Mouse (Mus musculus): ENCODE measurements around the gene Sp140. TPM values are rescaled to one million over a fixed set of nuclear protein-coding genes. Genes with fewer than 3 reads are reported as not detected.
"Not testable (repeated sequence)": the region's sequence is repeated elsewhere in the genome, so short reads cannot be mapped to it uniquely, and the experiment has no call there.

Gene Sp140
- polyA plus RNA-seq, 1 experiment, result not detected

GRCm38 (mm10) chr1:85608361-85608760, 8.2 kb downstream of the Sp140 start:
- not testable (repeated sequence) for H3K4me1 ChIP-seq (ENCODE audit: control insufficient read depth); H3K27me3 ChIP-seq (ENCODE audit: control insufficient read depth); H3K4me3 ChIP-seq (replicated peaks)

DNA sequence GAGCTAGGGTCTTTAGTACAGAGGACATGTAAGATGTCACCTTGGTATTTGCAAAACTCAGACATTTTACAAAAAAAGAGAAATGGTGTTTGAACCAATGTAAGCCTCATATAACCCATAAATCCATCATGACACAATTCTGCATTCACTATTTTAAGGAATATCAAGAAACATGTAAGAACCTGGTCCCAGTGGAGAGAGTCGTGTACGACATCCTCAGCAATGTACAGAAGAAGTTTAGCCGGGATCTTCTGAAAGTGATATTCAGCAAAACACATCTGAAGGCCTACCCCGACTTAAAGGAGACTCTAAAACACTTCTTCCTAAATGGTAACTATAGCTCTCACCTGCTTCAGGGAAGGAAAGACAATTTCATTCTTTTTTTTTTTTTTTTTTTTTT, 10.4 kb downstream of the Sp140 start:
- H3K4me3 ChIP-seq (replicated peaks); H3K27me3 ChIP-seq (ENCODE audit: control insufficient read depth); H3K4me1 ChIP-seq (ENCODE audit: control insufficient read depth); H3K9me3 ChIP-seq (ENCODE audit: control insufficient read depth, low read length); H3K36me3 ChIP-seq (ENCODE audit: control insufficient read depth): not testable (repeated sequence)

More at GRCm38 (mm10) chr1:85608361-85608760, 8.2 kb downstream of the Sp140 start:
- H3K9me3 ChIP-seq (ENCODE audit: control insufficient read depth, low read length); H3K36me3 ChIP-seq (ENCODE audit: control insufficient read depth): not testable (repeated sequence)

- not testable (repeated sequence) for H3K4me1 ChIP-seq (ENCODE audit: control insufficient read depth); H3K27me3 ChIP-seq (ENCODE audit: control insufficient read depth); H3K4me3 ChIP-seq (replicated peaks); H3K9me3 ChIP-seq (ENCODE audit: control insufficient read depth, low read length); H3K36me3 ChIP-seq (ENCODE audit: control insufficient read depth)
Observed at GRCm38 (mm10) chr1:85615096-85615495, 14.9 kb downstream of the Sp140 start.

- H3K9me3 ChIP-seq (ENCODE audit: control insufficient read depth, low read length); H3K36me3 ChIP-seq (ENCODE audit: control insufficient read depth); H3K4me3 ChIP-seq (replicated peaks); H3K4me1 ChIP-seq (ENCODE audit: control insufficient read depth); H3K27me3 ChIP-seq (ENCODE audit: control insufficient read depth): not testable (repeated sequence)
Observed at GRCm38 (mm10) chr1:85615819-85616218, 15.6 kb downstream of the Sp140 start.

GRCm38 (mm10) chr1:85617161-85617560, 17.0 kb downstream of the Sp140 start:
- H3K27me3 ChIP-seq (ENCODE audit: control insufficient read depth); H3K36me3 ChIP-seq (ENCODE audit: control insufficient read depth); H3K9me3 ChIP-seq (ENCODE audit: control insufficient read depth, low read length); H3K4me3 ChIP-seq (replicated peaks); H3K4me1 ChIP-seq (ENCODE audit: control insufficient read depth): not testable (repeated sequence)

DNA sequence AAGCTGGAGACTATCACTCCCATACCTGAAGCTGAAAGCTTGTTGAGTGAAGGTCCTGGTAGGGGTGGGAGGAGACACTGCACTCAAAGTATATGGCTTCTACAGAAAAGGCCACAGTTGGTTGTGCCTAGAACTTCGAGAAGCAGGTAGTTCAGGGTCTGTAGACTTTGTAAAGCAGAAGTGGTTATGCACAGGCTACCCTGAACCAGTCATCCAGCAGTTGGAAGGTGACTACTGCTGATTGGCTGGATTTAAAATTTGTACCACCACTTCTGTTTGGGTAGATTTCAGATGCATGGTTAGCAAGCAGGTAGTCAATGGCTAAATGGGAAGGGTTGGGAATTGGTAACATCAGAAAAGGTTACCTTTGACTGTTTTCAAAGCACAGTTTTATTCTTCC, 18.5 kb downstream of the Sp140 start:
- H3K9me3 ChIP-seq (ENCODE audit: control insufficient read depth, low read length); H3K4me1 ChIP-seq (ENCODE audit: control insufficient read depth); H3K27me3 ChIP-seq (ENCODE audit: control insufficient read depth); H3K36me3 ChIP-seq (ENCODE audit: control insufficient read depth); H3K4me3 ChIP-seq (replicated peaks): not testable (repeated sequence)

GRCm38 (mm10) chr1:85636936-85637335, 36.8 kb downstream of the Sp140 start:
- not testable (repeated sequence) for H3K9me3 ChIP-seq (ENCODE audit: control insufficient read depth, low read length); H3K4me1 ChIP-seq (ENCODE audit: control insufficient read depth); H3K27me3 ChIP-seq (ENCODE audit: control insufficient read depth); H3K36me3 ChIP-seq (ENCODE audit: control insufficient read depth); H3K4me3 ChIP-seq (replicated peaks)

GRCm38 (mm10) chr1:85638144-85638543, 38.0 kb downstream of the Sp140 start:
- not testable (repeated sequence) for H3K4me1 ChIP-seq (ENCODE audit: control insufficient read depth); H3K27me3 ChIP-seq (ENCODE audit: control insufficient read depth); H3K36me3 ChIP-seq (ENCODE audit: control insufficient read depth); H3K9me3 ChIP-seq (ENCODE audit: control insufficient read depth, low read length); H3K4me3 ChIP-seq (replicated peaks)

GRCm38 (mm10) chr1:85649881-85650280, 49.7 kb downstream of the Sp140 start, which contains the start of gene Sp100:
Gene Sp100 (plus strand): TSS chr1:85649988.
- not testable (repeated sequence) for H3K4me3 ChIP-seq (replicated peaks); H3K9me3 ChIP-seq (ENCODE audit: control insufficient read depth, low read length); H3K27me3 ChIP-seq (ENCODE audit: control insufficient read depth); H3K36me3 ChIP-seq (ENCODE audit: control insufficient read depth); H3K4me1 ChIP-seq (ENCODE audit: control insufficient read depth)

- not testable (repeated sequence) for H3K9me3 ChIP-seq (ENCODE audit: control insufficient read depth, low read length); H3K27me3 ChIP-seq (ENCODE audit: control insufficient read depth); H3K4me1 ChIP-seq (ENCODE audit: control insufficient read depth); H3K36me3 ChIP-seq (ENCODE audit: control insufficient read depth); H3K4me3 ChIP-seq (replicated peaks)
Observed at GRCm38 (mm10) chr1:85650524-85650923, 50.3 kb downstream of the Sp140 start.

GRCm38 (mm10) chr1:85651770-85652275, 51.6 kb downstream of the Sp140 start:
- H3K36me3 ChIP-seq (ENCODE audit: control insufficient read depth); H3K27me3 ChIP-seq (ENCODE audit: control insufficient read depth); H3K4me1 ChIP-seq (ENCODE audit: control insufficient read depth); H3K4me3 ChIP-seq (replicated peaks); H3K9me3 ChIP-seq (ENCODE audit: control insufficient read depth, low read length): not testable (repeated sequence)

DNA sequence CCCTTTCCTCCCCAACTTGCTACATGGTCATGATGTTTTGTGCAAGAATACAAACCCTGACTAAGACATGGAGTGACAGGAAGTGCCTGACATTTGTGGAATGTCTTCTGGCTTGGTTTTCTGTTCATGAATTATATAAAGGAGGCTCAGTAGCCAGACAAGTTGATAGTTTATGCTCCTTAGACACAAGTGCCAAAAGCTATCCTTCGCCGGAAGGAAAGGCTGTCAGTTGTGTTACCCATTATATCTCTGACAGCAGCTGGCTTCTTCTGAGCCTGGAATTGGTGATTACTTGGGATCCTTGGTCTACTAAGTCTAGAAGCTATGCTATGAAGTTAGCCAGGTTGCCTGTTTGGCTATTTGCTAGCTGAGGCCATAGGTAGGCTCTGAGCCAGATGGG, 57.0 kb downstream of the Sp140 start:
- not testable (repeated sequence) for H3K4me1 ChIP-seq (ENCODE audit: control insufficient read depth); H3K36me3 ChIP-seq (ENCODE audit: control insufficient read depth); H3K27me3 ChIP-seq (ENCODE audit: control insufficient read depth); H3K4me3 ChIP-seq (replicated peaks); H3K9me3 ChIP-seq (ENCODE audit: control insufficient read depth, low read length)

Data from erythroblast, embryonic 14.5 days (primary cell).